Mouse (Mus musculus): Measurements from ENCODE around the gene Cacna1g. TPM values are rescaled to one million over a fixed set of nuclear protein-coding genes. Genes with fewer than 3 reads are reported as not detected.

Cacna1g gene
- total RNA-seq, 2 experiments from 2014 or later, result 2.1 to 2.8 TPM

Other genes starting within 250 kb of the Cacna1g start
- gene Wfikkn2, start 228.2 kb downstream of the Cacna1g start, total RNA-seq (2021), result 1 to 10 TPM in 1 of 2 experiments, under 1 TPM in 1; 0.63 to 1.1 TPM
- gene Gm21885, start 192.3 kb downstream of the Cacna1g start, total RNA-seq (2021), result not detected
- gene Luc7l3, start 152.2 kb downstream of the Cacna1g start, total RNA-seq (2021), result 10 to 100 TPM; 48.8 to 77.4 TPM
- gene Ankrd40, start 146.2 kb downstream of the Cacna1g start, total RNA-seq (2021), result 100 to 1,000 TPM; 110 to 130 TPM
- 1 to 10 TPM; 6.4 to 8.3 TPM for gene Abcc3, start 81.2 kb downstream of the Cacna1g start, total RNA-seq (2021)
- gene Spata20, start 12.0 kb upstream of the Cacna1g start, total RNA-seq (2021), result not detected
- gene Epn3, start 25.8 kb upstream of the Cacna1g start, total RNA-seq (2021), result 10 to 100 TPM in 1 of 2 experiments, 1 to 10 TPM in 1; 7.0 to 10.2 TPM
- 1 to 10 TPM; 3.3 to 4.8 TPM for gene Mycbpap, start 47.5 kb upstream of the Cacna1g start, total RNA-seq (2021)
- gene Rsad1, start 75.1 kb upstream of the Cacna1g start, total RNA-seq (2021), result 10 to 100 TPM in 1 of 2 experiments, 1 to 10 TPM in 1; 8.3 to 10.1 TPM
- gene Chad, start 90.8 kb upstream of the Cacna1g start, total RNA-seq (2021), result 1 to 10 TPM in 1 of 2 experiments, under 1 TPM in 1; 0.39 to 2.9 TPM
- gene Acsf2, start 127.7 kb upstream of the Cacna1g start, total RNA-seq (2021), result 10 to 100 TPM; 55.9 to 57.7 TPM
- 100 to 1,000 TPM; 101 to 119 TPM for gene Lrrc59, start 155.6 kb upstream of the Cacna1g start, total RNA-seq (2021)
- 10 to 100 TPM; 92.1 to 96.4 TPM for gene Mrpl27, start 179.6 kb upstream of the Cacna1g start, total RNA-seq (2021)
- gene Eme1, start 179.8 kb upstream of the Cacna1g start, total RNA-seq (2021), result 1 to 10 TPM; 2.0 to 3.6 TPM
- 10 to 100 TPM; 19.8 to 26.5 TPM for gene Xylt2, start 203.3 kb upstream of the Cacna1g start, total RNA-seq (2021)
- not detected for gene Gm11541, start 230.3 kb upstream of the Cacna1g start, total RNA-seq (2021)